Mouse (Mus musculus): ENCODE data around the gene Mrpl52. TPM values are rescaled to one million over a fixed set of nuclear protein-coding genes. Genes with fewer than 3 reads are reported as not detected.
A peak's percentile ranks its signal among the peaks of the same experiment; 100 is the strongest.

The Mrpl52 gene
- 100 to 1,000 TPM; 109 to 138 TPM for total RNA-seq (2021)
- long read RNA-seq, transcript Mrpl52-204 (4 exons, 463 nt): minor isoform, 7 of 86 reads
- long read RNA-seq, transcript Mrpl52-201 (5 exons, 418 nt): major isoform, 61 of 86 reads
- long read RNA-seq, partial matches to known transcripts: 4 of 86 reads
- long read RNA-seq, other reads (novel, unspliced or antisense): 11 of 86 reads

- DNase-seq (ENCODE audit: low spot score in 2 of 2): peak; percentile 88 to 92
Measured at GRCm38 (mm10) chr14:54426689-54427398, at the start of gene Mrpl52. Mrpl52 (plus strand) TSS chr14:54426909.

GRCm38 (mm10) chr14:54377166-54377565 lies 49.5 kb upstream of the Mrpl52 start:
- DNase-seq (ENCODE audit: low spot score in 2 of 2): no peak

GRCm38 (mm10) chr14:54379571-54379970 lies 47.1 kb upstream of the Mrpl52 start:
- no peak for DNase-seq (ENCODE audit: low spot score in 2 of 2)

GRCm38 (mm10) chr14:54380616-54381015 lies 46.1 kb upstream of the Mrpl52 start:
- no peak for DNase-seq (ENCODE audit: low spot score in 2 of 2)

GRCm38 (mm10) chr14:54381816-54382215 lies 44.9 kb upstream of the Mrpl52 start:
- DNase-seq (ENCODE audit: low spot score in 2 of 2): no peak

GRCm38 (mm10) chr14:54382641-54383040 lies 44.1 kb upstream of the Mrpl52 start:
- DNase-seq (ENCODE audit: low spot score in 2 of 2): no peak

- no peak for DNase-seq (ENCODE audit: low spot score in 2 of 2)
Measured at GRCm38 (mm10) chr14:54383355-54383771, 43.3 kb upstream of the Mrpl52 start.

GRCm38 (mm10) chr14:54384396-54384795 lies 42.3 kb upstream of the Mrpl52 start:
- no peak for DNase-seq (ENCODE audit: low spot score in 2 of 2)

- no peak for DNase-seq (ENCODE audit: low spot score in 2 of 2)
Measured at GRCm38 (mm10) chr14:54385968-54386618, 40.6 kb upstream of the Mrpl52 start.

GRCm38 (mm10) chr14:54387546-54387945 lies 39.2 kb upstream of the Mrpl52 start:
- no peak for DNase-seq (ENCODE audit: low spot score in 2 of 2)

GRCm38 (mm10) chr14:54390843-54391242 lies 35.9 kb upstream of the Mrpl52 start:
- no peak for DNase-seq (ENCODE audit: low spot score in 2 of 2)

GRCm38 (mm10) chr14:54393794-54394193 lies 32.9 kb upstream of the Mrpl52 start:
- no peak for DNase-seq (ENCODE audit: low spot score in 2 of 2)

- no peak for DNase-seq (ENCODE audit: low spot score in 2 of 2)
Measured at GRCm38 (mm10) chr14:54394309-54394708, 32.4 kb upstream of the Mrpl52 start.

- DNase-seq (ENCODE audit: low spot score in 2 of 2): no peak
Measured at GRCm38 (mm10) chr14:54396685-54397084, 30.0 kb upstream of the Mrpl52 start.

- no peak for DNase-seq (ENCODE audit: low spot score in 2 of 2)
Measured at GRCm38 (mm10) chr14:54397872-54398527, 28.7 kb upstream of the Mrpl52 start.

GRCm38 (mm10) chr14:54398528-54398916 lies 28.2 kb upstream of the Mrpl52 start:
- no peak for DNase-seq (ENCODE audit: low spot score in 2 of 2)

GRCm38 (mm10) chr14:54398921-54399382 lies 27.8 kb upstream of the Mrpl52 start:
- no peak for DNase-seq (ENCODE audit: low spot score in 2 of 2)

- no peak for DNase-seq (ENCODE audit: low spot score in 2 of 2)
Measured at GRCm38 (mm10) chr14:54401723-54402122, 25.0 kb upstream of the Mrpl52 start.

- no peak for DNase-seq (ENCODE audit: low spot score in 2 of 2)
Measured at GRCm38 (mm10) chr14:54408336-54409056, 18.2 kb upstream of the Mrpl52 start.

- DNase-seq (ENCODE audit: low spot score in 2 of 2): no peak
Measured at GRCm38 (mm10) chr14:54409057-54409645, 17.6 kb upstream of the Mrpl52 start.

Measured in layer of hippocampus, postnatal 10 days (tissue).